Mouse (Mus musculus) A20 (cell line): Measurements from ENCODE around the gene Pmm1.
"Not testable (repeated sequence)": the region's sequence is repeated elsewhere in the genome, so short reads cannot be mapped to it uniquely, and the experiment has no call there.

Source experiments
- DNase-seq: peaks from one replicate; pipeline ENCODE4 v3.0.0-alpha.2; 2011; ENCODE audit warnings: low read depth, low spot score

The Pmm1 gene

DNA sequence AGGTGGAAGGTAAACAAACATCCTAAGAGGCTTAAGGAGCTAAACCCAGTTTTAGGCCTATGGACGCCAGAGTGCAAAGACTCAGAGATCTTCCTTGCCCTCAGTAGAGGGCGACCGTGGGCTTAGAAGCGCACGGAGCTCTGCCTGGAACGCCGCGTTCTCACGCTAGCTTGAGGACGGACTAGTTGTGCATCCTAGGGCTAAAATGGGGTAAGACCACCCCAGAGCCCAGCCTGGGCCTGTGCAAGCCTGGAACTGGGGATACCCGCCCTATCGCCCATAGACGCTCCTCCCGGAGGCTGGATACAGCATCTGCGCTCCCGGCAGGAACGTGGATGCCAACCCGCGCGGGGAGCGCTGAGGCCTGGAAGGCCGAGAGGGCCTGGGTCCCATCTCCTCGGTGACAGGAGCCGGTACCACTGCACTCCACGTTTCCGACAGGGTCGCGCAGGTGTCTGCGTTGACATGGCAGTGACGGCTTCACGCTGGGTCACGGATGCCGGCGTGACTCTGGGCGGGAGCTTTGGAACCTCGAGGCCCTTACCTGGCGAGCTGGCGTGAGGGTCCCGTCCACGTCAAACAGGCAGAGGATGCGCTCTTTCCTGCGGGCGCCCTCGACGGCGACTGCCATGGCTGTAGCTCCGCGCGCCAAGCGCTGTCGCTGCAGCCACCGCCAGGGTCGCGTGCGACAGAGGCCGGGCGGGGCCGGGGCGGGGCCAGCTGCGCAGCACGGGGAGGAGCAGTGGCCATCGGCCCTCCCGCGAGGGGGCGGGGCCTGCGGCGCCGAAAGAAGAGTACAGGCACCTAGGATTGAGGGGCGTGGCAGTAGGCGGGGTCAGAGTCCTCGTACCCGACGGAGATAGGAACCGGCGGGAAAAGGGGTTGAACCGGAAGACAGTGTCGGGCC is at the start of gene Pmm1:
Gene Pmm1, minus strand, starts transcription at position 760 of the 907 bp plus-strand sequence.
- DNase-seq = peak; percentile 99

DNA sequence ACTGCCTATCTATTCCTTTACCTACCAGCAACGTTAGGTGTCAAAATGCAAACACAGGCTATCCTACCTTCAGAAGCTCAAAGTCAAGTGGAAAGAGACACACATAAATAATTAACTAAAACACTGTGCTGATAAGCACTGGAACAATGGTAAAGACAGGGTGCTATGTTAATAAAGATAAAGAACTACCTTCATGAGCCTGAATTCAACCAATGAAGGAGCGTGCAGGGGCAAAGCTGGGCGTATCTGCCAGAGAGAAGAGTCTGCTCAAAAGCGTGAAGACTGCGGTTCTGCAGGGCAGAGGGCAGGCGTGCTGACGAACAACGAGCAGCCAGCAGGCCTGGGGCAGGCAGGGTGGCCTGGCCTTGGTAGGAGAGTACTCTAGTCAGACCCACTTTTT is 43.5 kb upstream of the Pmm1 start:
- DNase-seq = no peak

- DNase-seq = no peak
Observed at GRCm38 (mm10) chr15:81993992-81994391, 33.3 kb upstream of the Pmm1 start.

DNA sequence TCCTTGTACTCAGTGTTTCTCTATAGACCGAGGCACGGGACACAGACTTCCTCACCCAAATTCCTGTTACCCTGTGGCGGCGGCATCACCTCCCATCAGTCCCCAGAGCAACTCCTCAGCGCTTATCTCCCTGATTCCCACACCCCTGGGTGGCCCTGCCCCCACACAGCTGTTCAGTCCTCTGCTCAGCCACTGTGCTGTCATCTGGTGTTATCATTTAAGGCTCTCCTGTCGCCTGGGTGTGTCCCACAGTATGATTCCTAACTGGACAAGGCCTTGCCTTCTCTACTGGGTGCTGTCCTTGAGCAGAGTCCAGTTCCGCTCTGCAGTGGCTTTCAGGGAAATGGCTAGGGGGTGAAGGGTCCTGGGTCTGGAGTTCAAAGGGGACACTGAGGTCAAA is 29.8 kb upstream of the Pmm1 start:
- DNase-seq = no peak

GRCm38 (mm10) chr15:81989371-81990062 is 28.8 kb upstream of the Pmm1 start:
- peak; percentile 77 for DNase-seq

- no peak for DNase-seq
Observed at GRCm38 (mm10) chr15:81987646-81988045, 26.9 kb upstream of the Pmm1 start, which contains the start of gene Xrcc6. Gene Xrcc6, plus strand, starts transcription at chr15:81987835.

DNA sequence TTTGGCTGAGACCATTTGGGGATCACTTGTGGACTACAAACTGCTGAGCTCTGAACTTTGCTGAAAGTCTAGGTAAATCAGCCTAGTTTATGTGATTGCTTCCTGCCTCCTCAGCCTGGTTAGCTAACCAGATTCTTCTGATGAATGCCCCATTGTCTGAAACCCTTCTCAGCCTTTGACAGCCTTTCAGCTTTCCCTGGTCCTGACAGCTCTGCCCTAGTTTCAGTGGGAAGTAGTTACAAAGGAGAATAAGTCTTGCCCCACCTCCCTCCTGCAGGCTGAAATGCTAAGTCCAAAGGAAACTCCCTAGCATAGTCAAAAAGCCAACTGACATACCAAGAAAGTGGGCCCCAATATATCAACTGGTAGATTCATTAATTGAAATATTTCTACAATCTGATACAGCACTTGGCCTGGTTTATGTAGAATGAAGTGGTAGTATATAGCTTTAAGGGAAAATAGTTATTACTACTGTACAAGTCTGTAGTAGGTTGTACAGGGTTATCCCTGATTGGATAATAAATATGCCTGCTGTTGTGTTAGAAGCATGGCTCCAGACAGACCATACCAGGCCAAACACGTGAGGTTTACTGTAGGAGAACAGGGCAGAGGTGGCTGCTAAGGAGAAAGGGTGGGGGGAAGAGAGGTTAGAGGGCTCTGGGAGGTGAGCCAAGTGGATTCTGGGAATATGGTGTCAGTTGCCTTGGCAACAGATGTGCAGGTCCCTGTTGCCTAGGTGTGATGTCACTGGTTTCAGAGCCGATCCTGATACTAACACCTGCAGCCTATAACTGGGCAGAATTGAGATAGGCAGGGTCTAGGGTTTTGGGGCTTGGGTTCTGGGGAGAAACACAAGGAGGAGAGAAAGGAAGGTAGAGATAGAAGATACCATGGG is 24.8 kb upstream of the Pmm1 start:
- DNase-seq = no peak

DNA sequence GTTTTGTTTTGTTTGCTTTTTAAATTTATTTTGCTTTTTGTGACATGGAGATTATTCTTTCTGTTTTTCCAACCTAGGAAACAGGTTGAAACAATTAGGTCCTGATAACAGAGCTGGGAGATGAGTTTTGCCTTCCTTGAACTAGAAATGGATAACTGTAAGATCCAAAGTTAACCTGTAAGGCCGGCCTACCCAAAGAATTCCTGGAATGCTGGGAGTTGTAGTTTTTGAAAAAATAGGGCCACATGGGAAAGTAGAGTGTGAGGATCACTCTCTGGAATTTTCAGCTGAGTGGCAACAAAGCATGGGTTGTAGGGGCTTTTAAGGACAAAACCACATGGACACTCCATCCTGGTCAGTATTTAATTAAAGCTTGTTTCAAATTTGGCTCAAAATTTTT is 21.4 kb upstream of the Pmm1 start:
- DNase-seq = no peak

DNA sequence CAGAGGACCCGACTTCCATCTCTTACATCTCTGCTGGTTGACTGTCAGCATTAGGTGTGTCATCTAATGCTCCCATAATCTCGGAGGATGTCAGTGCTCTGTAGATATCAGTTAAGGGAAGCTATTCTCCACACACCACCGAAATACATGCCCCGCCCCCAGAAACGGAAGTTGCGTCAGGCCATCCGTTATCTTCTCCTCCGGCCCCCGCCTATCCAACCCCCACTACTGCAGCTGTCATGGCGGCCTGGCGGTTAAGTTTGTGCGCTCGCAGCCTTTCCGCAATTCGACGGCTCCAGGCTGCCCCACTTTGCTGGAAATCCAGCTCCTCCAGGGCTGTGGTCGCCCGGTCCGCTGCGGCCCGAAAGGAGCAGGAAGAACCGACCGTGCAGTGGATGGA is 19.6 kb upstream of the Pmm1 start, which contains the start of gene 1700029P11Rik:
Gene 1700029P11Rik, plus strand, starts transcription at position 220 of the 400 bp plus-strand sequence.
- DNase-seq = no peak

DNA sequence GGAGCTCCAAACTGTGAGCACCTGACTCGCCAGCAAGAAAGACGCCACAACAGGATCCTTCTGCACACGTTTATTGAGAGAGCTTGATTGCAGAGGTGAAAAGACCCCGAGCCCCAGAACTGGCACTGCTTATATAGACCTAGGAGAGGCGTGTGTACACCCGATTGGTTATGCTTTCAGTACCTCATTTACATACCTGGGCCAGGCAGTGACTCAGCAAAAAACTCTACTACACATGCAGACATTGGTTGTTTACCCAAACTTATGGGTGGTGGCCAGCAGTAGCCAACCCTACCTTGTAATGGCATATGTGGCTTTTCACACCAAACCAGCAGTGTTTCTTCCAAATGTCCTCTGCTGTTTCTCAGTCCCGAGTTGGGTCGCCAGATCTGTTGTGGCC is 14.4 kb upstream of the Pmm1 start:
- not testable (repeated sequence) for DNase-seq

DNA sequence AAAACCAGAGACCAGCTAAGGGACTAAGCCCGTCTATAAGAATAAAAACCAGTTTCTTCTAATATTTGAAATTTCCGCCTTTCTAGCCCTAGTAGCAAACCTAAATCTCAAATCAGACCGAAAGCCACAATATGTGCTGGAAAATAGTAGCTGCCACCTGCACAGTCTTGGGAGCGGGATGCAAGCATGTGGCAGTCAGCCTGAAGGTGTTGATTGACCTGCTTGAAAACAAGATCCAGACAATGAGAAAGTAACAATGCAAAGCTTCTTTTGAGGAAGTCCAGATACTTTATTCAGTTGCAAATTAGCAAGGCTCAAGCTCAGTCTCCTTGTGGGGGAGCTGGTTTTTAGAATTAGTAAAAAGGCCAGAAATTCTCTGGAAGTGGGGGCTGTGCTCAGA is 9.8 kb upstream of the Pmm1 start:
- not testable (repeated sequence) for DNase-seq

- DNase-seq = not testable (repeated sequence)
Observed at GRCm38 (mm10) chr15:81969635-81970034, 8.9 kb upstream of the Pmm1 start.

GRCm38 (mm10) chr15:81969173-81969572 is 8.4 kb upstream of the Pmm1 start:
- peak; percentile 71 for DNase-seq

DNA sequence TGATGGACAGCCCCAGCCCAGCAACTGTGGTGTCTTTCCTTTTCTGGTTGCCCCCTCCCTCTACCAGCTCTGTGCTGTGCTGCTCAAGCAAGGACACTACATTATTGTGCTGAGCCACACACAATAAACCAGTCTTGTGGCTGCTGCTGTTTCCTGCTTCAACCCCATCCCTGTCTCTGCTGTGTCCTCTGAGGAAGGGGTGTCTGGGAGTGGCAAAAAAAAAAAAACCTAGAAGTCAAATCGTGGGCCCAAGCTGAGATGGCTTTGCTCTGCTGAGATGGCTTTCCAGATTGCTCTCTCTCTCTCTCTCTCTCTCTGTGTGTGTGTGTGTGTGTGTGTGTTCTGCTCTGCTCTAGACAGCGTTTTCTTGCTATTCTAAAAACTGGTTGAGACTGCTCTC is 7.7 kb upstream of the Pmm1 start:
- no peak for DNase-seq

DNA sequence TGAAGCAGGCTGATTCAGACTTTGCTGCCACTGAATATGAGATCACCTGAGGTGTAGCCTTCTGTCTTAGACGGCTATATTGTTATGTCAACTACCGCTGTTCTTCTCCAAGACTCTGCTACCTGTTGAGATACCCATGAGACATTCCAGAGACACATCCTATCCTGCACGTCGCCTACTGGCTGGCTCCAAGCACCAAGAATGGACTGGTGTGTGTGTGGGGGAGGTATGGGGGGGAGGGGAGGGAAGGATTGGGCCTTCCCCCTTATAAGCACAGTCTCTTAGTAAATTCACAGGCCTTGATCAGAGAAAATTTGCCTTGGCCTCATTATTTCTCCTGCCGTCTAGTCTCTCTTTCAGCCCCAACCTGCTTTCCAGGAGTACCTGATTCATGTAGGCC is 7.1 kb upstream of the Pmm1 start:
- no peak for DNase-seq

GRCm38 (mm10) chr15:81966062-81966829 is 5.5 kb upstream of the Pmm1 start:
- DNase-seq = no peak

DNA sequence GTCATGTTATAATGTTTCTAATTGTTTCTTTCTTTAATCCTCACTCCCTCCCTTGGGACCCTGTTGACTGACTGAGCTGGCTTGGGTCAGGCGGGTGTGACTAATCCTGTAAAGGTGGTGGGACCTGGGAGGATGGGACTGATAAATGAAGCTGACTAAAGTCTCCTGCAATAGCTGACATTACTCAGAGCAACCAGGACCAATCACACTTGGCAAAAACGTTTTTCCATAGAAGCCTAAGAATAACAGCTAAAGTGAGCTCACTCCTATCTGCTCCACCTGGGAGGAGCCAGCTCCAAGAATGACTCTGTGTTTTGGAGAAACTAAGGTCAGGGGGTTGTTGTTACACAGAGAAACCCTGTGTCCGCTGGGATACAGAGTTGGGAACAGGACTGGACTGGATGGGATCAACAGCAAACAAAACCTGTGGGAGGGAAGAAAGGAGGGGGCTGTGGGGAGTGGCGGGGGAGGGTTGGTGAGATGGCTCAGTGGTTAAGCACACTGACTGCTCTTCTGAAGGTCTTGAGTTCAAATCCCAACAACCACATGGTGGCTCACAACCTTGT is 4.3 kb upstream of the Pmm1 start:
- DNase-seq = no peak

DNA sequence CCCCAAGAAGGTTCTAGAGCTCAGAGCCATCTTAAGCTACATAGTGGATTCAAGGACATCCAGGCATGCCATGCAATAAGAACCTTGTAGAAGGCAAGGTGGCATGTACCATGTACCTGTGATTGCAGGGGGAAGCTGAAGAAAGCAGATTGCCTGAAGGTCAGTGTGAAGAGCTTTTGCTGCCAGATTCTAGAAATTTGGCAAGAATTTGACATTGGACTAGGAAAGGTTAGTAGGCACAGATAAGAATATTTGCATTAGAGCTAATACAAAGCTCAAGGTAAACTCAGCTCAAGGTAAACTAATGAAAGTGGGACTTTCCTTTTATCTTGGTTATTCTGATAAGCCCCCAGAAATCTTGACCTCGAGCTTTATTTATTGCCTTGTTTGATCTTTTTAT is 3.5 kb upstream of the Pmm1 start:
- no peak for DNase-seq

- DNase-seq = no peak
Observed at GRCm38 (mm10) chr15:81961078-81961451, 335 bp upstream of the Pmm1 start.

DNA sequence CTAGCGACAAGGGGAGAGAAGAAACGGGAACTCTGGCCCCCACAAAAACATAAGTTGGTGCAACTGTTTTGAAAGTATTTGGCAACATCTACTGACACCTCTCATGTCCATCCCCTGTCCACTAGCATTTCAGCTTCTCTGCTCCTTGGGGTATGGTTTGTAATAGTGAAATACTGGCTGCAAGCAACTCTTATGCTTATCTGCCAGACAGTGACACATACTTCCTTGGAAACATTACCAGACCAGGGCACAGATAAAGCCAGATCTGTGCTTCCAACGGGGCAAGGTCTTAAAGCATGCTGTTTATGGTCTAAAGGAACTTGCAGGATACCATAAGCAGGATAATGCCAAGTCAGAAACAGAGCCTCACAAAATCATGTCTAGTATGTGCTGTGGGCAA is 1.8 kb downstream of the Pmm1 start:
- no peak for DNase-seq

DNA sequence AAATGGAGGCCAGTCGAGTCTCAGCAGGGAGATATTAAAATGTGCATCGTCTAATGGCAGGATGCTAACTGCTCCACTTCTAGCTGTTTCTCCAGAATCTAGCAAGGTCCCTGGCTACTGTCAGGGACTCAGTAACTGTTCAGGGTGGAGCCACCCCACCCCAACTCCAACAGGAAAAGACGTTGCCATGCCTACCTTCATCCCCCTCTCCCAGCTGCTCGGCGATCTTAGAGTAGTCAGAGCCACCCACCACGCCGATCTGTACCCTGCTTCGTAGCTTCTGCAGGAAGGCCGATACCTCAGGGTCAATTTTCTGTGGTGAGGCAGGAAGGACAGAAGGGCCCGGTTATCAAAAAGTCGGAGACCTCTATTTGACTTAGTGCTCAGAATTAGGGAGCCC is 3.1 kb downstream of the Pmm1 start:
- DNase-seq = no peak
